Mouse (Mus musculus) liver, postnatal 0 days (tissue): ENCODE results near the gene Gm11634. TPM values are rescaled to one million over a fixed set of nuclear protein-coding genes. Genes with fewer than 3 reads are reported as not detected.
"Not testable (repeated sequence)": the region's sequence is repeated elsewhere in the genome, so short reads cannot be mapped to it uniquely, and the experiment has no call there.

Source experiments
- ATAC-seq: fragments of 200-750 bp; cut with Nextera tagmentation; 2 replicates; pipeline ENCODE4 v1.8.0; 2017; ENCODE audit warnings: mild to moderate bottlenecking, moderate library complexity
- DNase-seq: peaks from one replicate; pipeline ENCODE4 v3.0.0-alpha.2; 2016
- H3K27ac ChIP-seq: fragments of 300-500 bp; sonication (generic); 2 replicates; pipeline ENCODE4 v1.5.1; 2014; ENCODE audit warnings: antibody characterized with exemption, moderate library complexity, mild to moderate bottlenecking, low read depth
- H3K27me3 ChIP-seq: fragments of 300-500 bp; sonication (generic); 2 replicates; pipeline ENCODE4 v1.6.1; 2014; ENCODE audit warnings: low read length, control low read depth, mixed read lengths; ENCODE audit not compliant: insufficient read depth
- H3K36me3 ChIP-seq: fragments of 300-500 bp; sonication (generic); replicated peaks from 2 replicates; pipeline ENCODE4 v1.6.1; 2014; ENCODE audit warnings: mild to moderate bottlenecking, control low read depth, low read length, moderate library complexity, mixed read lengths; ENCODE audit not compliant: insufficient read depth
- H3K4me1 ChIP-seq: fragments of 300-500 bp; sonication (generic); 2 replicates; pipeline ENCODE4 v1.6.1; 2014; ENCODE audit warnings: antibody characterized with exemption, mild to moderate bottlenecking, control low read depth; ENCODE audit not compliant: insufficient read depth
- H3K4me2 ChIP-seq: fragments of 300-500 bp; sonication (generic); 2 replicates; pipeline ENCODE4 v1.6.1; 2014; ENCODE audit warnings: low read depth, mild to moderate bottlenecking, low read length, moderate library complexity, mixed read lengths
- H3K4me3 ChIP-seq: fragments of 300-500 bp; sonication (generic); 2 replicates; pipeline ENCODE4 v1.5.1; 2014; ENCODE audit warnings: low read depth, low read length
- H3K9ac ChIP-seq: fragments of 300-500 bp; sonication (generic); replicated peaks from 2 replicates; pipeline ENCODE4 v1.6.1; 2014; ENCODE audit warnings: mild to moderate bottlenecking, moderate library complexity
- H3K9me3 ChIP-seq: fragments of 300-500 bp; sonication (generic); 2 replicates; pipeline ENCODE4 v1.6.1; 2016; ENCODE audit warnings: mild to moderate bottlenecking, control low read depth, low read length, mixed read lengths
- CTCF ChIP-seq: sonication (generic); IDR thresholded peaks from 2 replicates; pipeline ENCODE4 v1.5.1; 2016; ENCODE audit warnings: antibody characterized with exemption, low read depth
- EP300 ChIP-seq: IDR thresholded peaks from 2 replicates; pipeline ENCODE4 v1.6.1; 2016; ENCODE audit warnings: antibody characterized with exemption, low read depth, mild to moderate bottlenecking
- WGBS: fragments of 180-500 bp; shearing (Covaris S2); extraction: QIAGEN DNeasy Blood & Tissue Kit; methylation state at CpG from one replicate; pipeline ENCODE4 v1.1.7; 2014; ENCODE audit not compliant: insufficient replicate concordance; 5-methylcytosine and 5-hydroxymethylcytosine counted together
- polyA plus RNA-seq: library from polyadenylated mRNA; unstranded; fragments of >200 nt; fragmentation: Nextera tagmentation; extraction: Ambion mirVana; gene quantifications from 2 replicates; pipeline ENCODE4 v1.2.1, GENCODE M21; 2015

The Gm11634 gene
- polyA plus RNA-seq, 1 experiment from 2014 or later: not detected

GRCm38 (mm10) chr11:101642931-101643330 is 43.9 kb upstream of the Gm11634 start:
- WGBS: 41% methylated on average over 5 of the region's 5 CpGs

GRCm38 (mm10) chr11:101641710-101642642 is 42.9 kb upstream of the Gm11634 start:
- H3K27me3 ChIP-seq, H3K9me3 ChIP-seq, H3K4me1 ChIP-seq, H3K36me3 ChIP-seq, H3K4me3 ChIP-seq: not testable (repeated sequence)
- TF ChIP-seq EP300: 0 out of 2 replicates have a peak, but pooled peaks have one; percentile 32
- Histone ChIP-seq H3K27ac (peak overlapping the region; percentile 73), H3K4me2 (0 out of 2 replicates have a peak overlapping the region, but pooled peaks have one; percentile 2), H3K9ac (peak overlapping the region; percentile 55; the same call in 1 of the 2 replicates)
- DNase-seq: peak; percentile 52
- 4% methylated on average over 13 of the region's 26 CpGs for WGBS
- ATAC-seq: peak; percentile 72

More at GRCm38 (mm10) chr11:101642931-101643330, 43.9 kb upstream of the Gm11634 start:
- Histone ChIP-seq H3K27me3 (no peaks in the 10 kb centered on the region), H3K9me3 (no peaks in the 10 kb centered on the region), H3K4me3 (no peak overlapping the region), H3K27ac (no peak overlapping the region), H3K9ac (no peak overlapping the region), H3K36me3 (no peaks in the 10 kb centered on the region), H3K4me1 (0 out of 2 replicates have a peak, but pooled peaks cover 2% of the 10 kb centered on the region), H3K4me2 (peak overlapping the region; percentile 2; the same call in 1 of the 2 replicates)
- ATAC-seq (no peak), DNase-seq (no peak)
- TF ChIP-seq CTCF: no peak
- no peak for TF ChIP-seq EP300

GRCm38 (mm10) chr11:101640857-101641709 is 42.0 kb upstream of the Gm11634 start:
- DNase-seq: peak; percentile 77
- peak overlapping the region; percentile 30 for H3K4me3 ChIP-seq
- not testable (repeated sequence) for H3K36me3 ChIP-seq, H3K27me3 ChIP-seq, H3K4me1 ChIP-seq, H3K9me3 ChIP-seq
- ATAC-seq: peak; percentile 47
- H3K9ac ChIP-seq: peak overlapping the region; percentile 55
- H3K4me2 ChIP-seq: peak overlapping the region; percentile 62
- WGBS: 8% methylated on average over 45 of the region's 53 CpGs
- peak overlapping the region; percentile 73 for H3K27ac ChIP-seq

- Histone ChIP-seq H3K27me3 (no peaks in the 10 kb centered on the region), H3K9ac (no peak overlapping the region), H3K9me3 (no peaks in the 10 kb centered on the region), H3K4me1 (no peaks in the 10 kb centered on the region), H3K4me3 (no peak overlapping the region), H3K27ac (no peak overlapping the region), H3K4me2 (no peak overlapping the region), H3K36me3 (peaks cover 2% of the 10 kb centered on the region; the same call in 1 of the 2 replicates)
- no peak for DNase-seq
- 82% methylated on average over 4 of the region's 4 CpGs for WGBS
- TF ChIP-seq CTCF (no peak), EP300 (no peak)
- no peak for ATAC-seq
Measured at GRCm38 (mm10) chr11:101639761-101640160, 40.7 kb upstream of the Gm11634 start.

GRCm38 (mm10) chr11:101635660-101636059 is 36.6 kb upstream of the Gm11634 start:
- Histone ChIP-seq H3K36me3 (peaks cover 2% of the 10 kb centered on the region; the same call in 1 of the 2 replicates), H3K9me3 (no peaks in the 10 kb centered on the region), H3K27me3 (no peaks in the 10 kb centered on the region), H3K4me1 (no peaks in the 10 kb centered on the region), H3K27ac (no peak overlapping the region), H3K4me3 (no peak overlapping the region), H3K4me2 (no peak overlapping the region), H3K9ac (no peak overlapping the region)
- TF ChIP-seq CTCF (no peak), EP300 (no peak)
- no peak for ATAC-seq
- WGBS: 81% methylated on average over 10 of the region's 10 CpGs
- DNase-seq: no peak

- not testable (repeated sequence) for H3K27me3 ChIP-seq, H3K9me3 ChIP-seq, H3K4me1 ChIP-seq, DNase-seq, ATAC-seq, H3K36me3 ChIP-seq, H3K27ac ChIP-seq
- WGBS: 68% methylated on average over 4 of the region's 5 CpGs
- Histone ChIP-seq H3K4me3 (peak overlapping the region; percentile 63; the same call in 1 of the 2 replicates), H3K4me2 (peak overlapping the region; percentile 83), H3K9ac (peak overlapping the region; percentile 75; the same call in 1 of the 2 replicates)
Measured at GRCm38 (mm10) chr11:101628733-101629417, 29.8 kb upstream of the Gm11634 start.
